Mouse (Mus musculus): ENCODE data around the gene Matk. TPM values are rescaled to one million over a fixed set of nuclear protein-coding genes. Genes with fewer than 3 reads are reported as not detected.

Matk gene
- polyA plus RNA-seq, 1 experiment from 2014 or later: 8.2 TPM

GRCm38 (mm10) chr10:81290698-81291460 is 38.1 kb downstream of the Matk start:
- H3K27me3 ChIP-seq (ENCODE audit: insufficient read depth, low read length): peaks cover 20% of the 10 kb centered on the region; the same call in 1 of the 2 replicates
- peak overlapping the region; percentile 44 for H3K4me2 ChIP-seq (replicated peaks; ENCODE audit: low read depth, low read length)
- no peaks in the 10 kb centered on the region for H3K36me3 ChIP-seq (ENCODE audit: insufficient read depth, low read length)
- peak overlapping the region; percentile 71 for H3K27ac ChIP-seq (ENCODE audit: low read length)
- peak overlapping the region; percentile 35 for H3K4me3 ChIP-seq (ENCODE audit: low read length)
- H3K4me1 ChIP-seq (ENCODE audit: insufficient read depth, low read length): peaks cover 46% of the 10 kb centered on the region
- no peaks in the 10 kb centered on the region for H3K9me3 ChIP-seq (ENCODE audit: low read length)
- WGBS: 14% methylated on average over 24 of the region's 24 CpGs
- no peak for ATAC-seq (ENCODE audit: low FRiP score, low TSS enrichment)
- peak overlapping the region; percentile 22 for H3K9ac ChIP-seq (replicated peaks; ENCODE audit: low read length)

GRCm38 (mm10) chr10:81291511-81292104 is 38.9 kb downstream of the Matk start, which contains the start of gene Tjp3:
Gene Tjp3 (minus strand): TSS chr10:81291581.
- peak within 1 kb of the TSS; percentile 71 for H3K27ac ChIP-seq (ENCODE audit: low read length)
- WGBS: 65% methylated on average over 9 of the region's 9 CpGs
- H3K4me1 ChIP-seq (ENCODE audit: insufficient read depth, low read length): peaks cover 42% of the 10 kb centered on the region
- H3K9ac ChIP-seq (replicated peaks; ENCODE audit: low read length): peak within 1 kb of the TSS; percentile 22
- peak within 1 kb of the TSS; percentile 94 for H3K4me3 ChIP-seq (ENCODE audit: low read length)
- peak within 1 kb of the TSS; percentile 93 for H3K4me2 ChIP-seq (replicated peaks; ENCODE audit: low read depth, low read length)
- no peaks in the 10 kb centered on the region for H3K9me3 ChIP-seq (ENCODE audit: low read length)
- no peak for ATAC-seq (ENCODE audit: low FRiP score, low TSS enrichment)
- H3K36me3 ChIP-seq (ENCODE audit: insufficient read depth, low read length): no peaks in the 10 kb centered on the region
- H3K27me3 ChIP-seq (ENCODE audit: insufficient read depth, low read length): peaks cover 20% of the 10 kb centered on the region; the same call in 1 of the 2 replicates

- WGBS: under 1% methylated on average over 64 of the region's 80 CpGs
- Histone ChIP-seq H3K4me2 (replicated peaks; ENCODE audit: low read depth, low read length) (peak within 1 kb of the TSS; percentile 93), H3K9me3 (ENCODE audit: low read length) (no peaks in the 10 kb centered on the region), H3K27me3 (ENCODE audit: insufficient read depth, low read length) (peaks cover 20% of the 10 kb centered on the region; the same call in 1 of the 2 replicates), H3K4me3 (ENCODE audit: low read length) (peak within 1 kb of the TSS; percentile 94), H3K27ac (ENCODE audit: low read length) (peak within 1 kb of the TSS; percentile 88), H3K36me3 (ENCODE audit: insufficient read depth, low read length) (no peaks in the 10 kb centered on the region), H3K9ac (replicated peaks; ENCODE audit: low read length) (peak within 1 kb of the TSS; percentile 87), H3K4me1 (ENCODE audit: insufficient read depth, low read length) (peaks cover 42% of the 10 kb centered on the region)
- peak; percentile 95 for ATAC-seq (ENCODE audit: low FRiP score, low TSS enrichment)
Measured at GRCm38 (mm10) chr10:81292554-81293333, 40.0 kb downstream of the Matk start, which contains the start of gene Pip5k1c. Gene Pip5k1c (plus strand): TSS chr10:81292963.

- peak overlapping the region; percentile 93 for H3K4me2 ChIP-seq (replicated peaks; ENCODE audit: low read depth, low read length)
- peak overlapping the region; percentile 88 for H3K27ac ChIP-seq (ENCODE audit: low read length)
- peak overlapping the region; percentile 94 for H3K4me3 ChIP-seq (ENCODE audit: low read length)
- H3K9ac ChIP-seq (replicated peaks; ENCODE audit: low read length): peak overlapping the region; percentile 87
- H3K36me3 ChIP-seq (ENCODE audit: insufficient read depth, low read length): no peaks in the 10 kb centered on the region
- ATAC-seq (ENCODE audit: low FRiP score, low TSS enrichment): peak; percentile 0; the same call in 1 of the 2 replicates
- H3K4me1 ChIP-seq (ENCODE audit: insufficient read depth, low read length): peaks cover 40% of the 10 kb centered on the region
- H3K27me3 ChIP-seq (ENCODE audit: insufficient read depth, low read length): peaks cover 20% of the 10 kb centered on the region; the same call in 1 of the 2 replicates
- no peaks in the 10 kb centered on the region for H3K9me3 ChIP-seq (ENCODE audit: low read length)
- WGBS: 2% methylated on average over 25 of the region's 25 CpGs
Measured at GRCm38 (mm10) chr10:81293334-81294030, 40.7 kb downstream of the Matk start.

- peak overlapping the region; percentile 87 for H3K9ac ChIP-seq (replicated peaks; ENCODE audit: low read length)
- peaks cover 20% of the 10 kb centered on the region; the same call in 1 of the 2 replicates for H3K27me3 ChIP-seq (ENCODE audit: insufficient read depth, low read length)
- H3K4me3 ChIP-seq (ENCODE audit: low read length): peak overlapping the region; percentile 94
- H3K36me3 ChIP-seq (ENCODE audit: insufficient read depth, low read length): no peaks in the 10 kb centered on the region
- WGBS: 26% methylated on average over 8 of the region's 8 CpGs
- H3K4me2 ChIP-seq (replicated peaks; ENCODE audit: low read depth, low read length): peak overlapping the region; percentile 93
- H3K27ac ChIP-seq (ENCODE audit: low read length): no peak overlapping the region
- ATAC-seq (ENCODE audit: low FRiP score, low TSS enrichment): no peak
- H3K4me1 ChIP-seq (ENCODE audit: insufficient read depth, low read length): peaks cover 46% of the 10 kb centered on the region
- H3K9me3 ChIP-seq (ENCODE audit: low read length): no peaks in the 10 kb centered on the region
Measured at GRCm38 (mm10) chr10:81294442-81294841, 41.7 kb downstream of the Matk start.

- no peak overlapping the region for H3K4me2 ChIP-seq (replicated peaks; ENCODE audit: low read depth, low read length)
- H3K4me3 ChIP-seq (ENCODE audit: low read length): no peak overlapping the region
- no peaks in the 10 kb centered on the region for H3K36me3 ChIP-seq (ENCODE audit: insufficient read depth, low read length)
- H3K27me3 ChIP-seq (ENCODE audit: insufficient read depth, low read length): peaks cover 15% of the 10 kb centered on the region; the same call in 1 of the 2 replicates
- H3K27ac ChIP-seq (ENCODE audit: low read length): no peak overlapping the region
- ATAC-seq (ENCODE audit: low FRiP score, low TSS enrichment): no peak
- no peaks in the 10 kb centered on the region for H3K9me3 ChIP-seq (ENCODE audit: low read length)
- no peak overlapping the region for H3K9ac ChIP-seq (replicated peaks; ENCODE audit: low read length)
- peaks cover 51% of the 10 kb centered on the region for H3K4me1 ChIP-seq (ENCODE audit: insufficient read depth, low read length)
- WGBS: 88% methylated on average over 6 of the region's 6 CpGs
Measured at GRCm38 (mm10) chr10:81295185-81295584, 42.5 kb downstream of the Matk start.

- Histone ChIP-seq H3K4me2 (replicated peaks; ENCODE audit: low read depth, low read length) (0 out of 2 replicates have a peak overlapping the region, but pooled peaks have one; percentile 14), H3K27ac (ENCODE audit: low read length) (peak overlapping the region; percentile 80), H3K9ac (replicated peaks; ENCODE audit: low read length) (peak overlapping the region; percentile 40; the same call in 1 of the 2 replicates), H3K4me3 (ENCODE audit: low read length) (no peak overlapping the region), H3K4me1 (ENCODE audit: insufficient read depth, low read length) (peaks cover 70% of the 10 kb centered on the region), H3K36me3 (ENCODE audit: insufficient read depth, low read length) (no peaks in the 10 kb centered on the region), H3K27me3 (ENCODE audit: insufficient read depth, low read length) (no peaks in the 10 kb centered on the region), H3K9me3 (ENCODE audit: low read length) (no peaks in the 10 kb centered on the region)
- ATAC-seq (ENCODE audit: low FRiP score, low TSS enrichment): no peak
- 75% methylated on average over 6 of the region's 6 CpGs for WGBS
Measured at GRCm38 (mm10) chr10:81297246-81297645, 44.5 kb downstream of the Matk start.

- peak; percentile 43 for ATAC-seq (ENCODE audit: low FRiP score, low TSS enrichment)
Measured at GRCm38 (mm10) chr10:81297845-81298244, 45.1 kb downstream of the Matk start.

More at GRCm38 (mm10) chr10:81297845-81298244, 45.1 kb downstream of the Matk start:
- Histone ChIP-seq H3K27ac (ENCODE audit: low read length) (peak overlapping the region; percentile 80), H3K9ac (replicated peaks; ENCODE audit: low read length) (peak overlapping the region; percentile 40; the same call in 1 of the 2 replicates), H3K27me3 (ENCODE audit: insufficient read depth, low read length) (no peaks in the 10 kb centered on the region), H3K9me3 (ENCODE audit: low read length) (no peaks in the 10 kb centered on the region), H3K4me3 (ENCODE audit: low read length) (no peak overlapping the region), H3K4me1 (ENCODE audit: insufficient read depth, low read length) (peaks cover 75% of the 10 kb centered on the region), H3K36me3 (ENCODE audit: insufficient read depth, low read length) (no peaks in the 10 kb centered on the region), H3K4me2 (replicated peaks; ENCODE audit: low read depth, low read length) (peak overlapping the region; percentile 14)
- 27% methylated on average over 9 of the region's 10 CpGs for WGBS
